Mouse (Mus musculus): ENCODE results near the gene Lypd5. TPM values are rescaled to one million over a fixed set of nuclear protein-coding genes. Genes with fewer than 3 reads are reported as not detected.

Lypd5 gene
- total RNA-seq, 2 experiments from 2014 or later, result not detected

DNA sequence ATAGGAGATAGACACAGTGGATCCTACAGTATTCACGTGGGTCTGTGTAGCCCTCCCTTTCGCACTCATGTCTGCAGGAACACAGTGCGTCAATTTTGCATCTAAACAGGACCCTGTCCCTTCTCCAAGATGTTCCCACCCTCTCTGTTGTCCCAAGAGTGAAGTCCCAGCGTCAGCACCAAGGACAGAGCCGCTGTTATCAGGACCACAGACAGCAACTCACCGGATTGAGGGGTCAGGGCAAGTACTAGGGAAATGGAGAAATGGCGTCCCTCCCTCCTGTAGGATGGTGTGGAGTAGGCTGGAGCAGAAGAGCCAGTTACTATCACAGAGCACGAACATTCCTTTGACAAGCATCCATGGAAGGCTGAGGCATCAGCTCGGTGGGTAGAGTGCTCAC, 10.3 kb downstream of the Lypd5 start:
- no peak for DNase-seq

DNA sequence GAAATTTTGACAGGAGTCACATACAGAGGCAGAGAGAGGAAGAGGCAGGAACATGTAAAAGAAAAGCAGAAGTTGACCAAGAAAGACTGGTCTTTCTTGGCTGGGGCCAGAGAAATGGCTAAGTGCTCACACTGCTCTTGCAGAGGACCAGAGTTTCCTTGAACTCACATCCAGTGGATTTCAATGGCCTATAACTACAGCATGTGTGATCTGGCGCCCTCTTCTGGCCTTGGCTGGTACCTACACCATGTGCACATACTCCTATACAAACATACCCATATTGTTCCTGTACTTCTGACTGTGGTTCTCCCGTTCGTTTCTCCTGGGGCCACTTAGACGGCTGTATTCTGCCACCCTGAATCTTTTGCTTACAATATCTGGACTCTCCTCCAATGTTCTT, 12.0 kb downstream of the Lypd5 start:
- no peak for DNase-seq

DNA sequence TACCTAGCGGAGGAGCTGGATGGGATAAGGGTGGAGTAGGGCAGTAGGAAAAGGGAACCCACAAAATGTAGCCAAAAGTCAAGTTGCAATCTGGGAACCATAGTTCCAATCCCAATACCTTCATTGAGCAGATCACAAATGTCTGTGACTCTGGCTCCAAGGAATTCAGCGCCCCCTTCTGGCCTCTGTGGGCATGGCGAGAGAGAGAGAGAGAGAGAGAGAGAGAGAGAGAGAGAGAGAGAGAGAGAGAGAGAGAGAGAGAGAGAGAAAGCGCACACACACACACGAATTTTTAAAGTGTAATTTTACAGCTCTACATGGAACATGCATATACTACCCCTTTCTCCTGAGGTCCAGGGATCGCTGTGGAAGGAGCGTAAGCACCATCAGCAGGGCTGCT, 14.2 kb downstream of the Lypd5 start:
- DNase-seq, result no peak

- peak; percentile 65 for DNase-seq
These were observed 15.8 kb downstream of the Lypd5 start for GRCm38 (mm10) chr7:24364827-24365226.

DNA sequence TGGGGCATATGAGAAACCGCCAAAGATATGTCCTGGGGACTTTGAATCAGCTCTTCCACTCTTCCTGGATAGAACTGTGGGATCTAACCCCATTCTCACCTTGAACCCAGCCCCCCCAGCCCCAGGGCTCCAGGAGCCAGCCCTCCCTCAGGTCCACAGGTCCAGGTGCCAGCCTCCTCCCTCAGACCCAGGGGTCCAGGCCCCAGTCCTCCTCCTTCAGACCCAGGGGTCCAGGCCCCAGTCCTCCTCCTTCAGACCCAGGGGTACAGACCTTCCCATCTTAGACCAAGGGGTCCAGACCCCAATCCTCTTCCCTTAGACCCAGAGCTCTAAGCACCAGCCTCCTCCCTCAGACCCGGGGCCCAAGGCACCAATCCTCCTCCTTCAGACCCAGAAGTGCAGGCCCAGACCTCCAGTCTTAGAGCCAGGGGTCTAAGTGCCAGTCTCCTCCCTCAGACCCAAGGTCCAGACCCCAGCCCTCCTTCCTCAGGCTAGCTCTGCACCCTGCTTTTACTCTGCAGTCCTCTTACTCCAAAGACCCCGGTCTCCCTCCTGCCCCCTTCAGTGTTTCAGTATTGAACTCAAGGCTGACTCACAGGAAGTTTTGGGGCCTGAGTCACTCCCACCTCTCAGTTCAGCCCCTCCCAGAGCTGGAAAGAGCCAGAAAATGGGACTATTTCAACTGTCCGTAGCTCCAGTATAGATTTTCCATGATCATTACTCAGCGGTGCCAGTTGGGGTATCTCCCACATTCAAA, 16.4 kb downstream of the Lypd5 start:
- no peak for DNase-seq

DNA sequence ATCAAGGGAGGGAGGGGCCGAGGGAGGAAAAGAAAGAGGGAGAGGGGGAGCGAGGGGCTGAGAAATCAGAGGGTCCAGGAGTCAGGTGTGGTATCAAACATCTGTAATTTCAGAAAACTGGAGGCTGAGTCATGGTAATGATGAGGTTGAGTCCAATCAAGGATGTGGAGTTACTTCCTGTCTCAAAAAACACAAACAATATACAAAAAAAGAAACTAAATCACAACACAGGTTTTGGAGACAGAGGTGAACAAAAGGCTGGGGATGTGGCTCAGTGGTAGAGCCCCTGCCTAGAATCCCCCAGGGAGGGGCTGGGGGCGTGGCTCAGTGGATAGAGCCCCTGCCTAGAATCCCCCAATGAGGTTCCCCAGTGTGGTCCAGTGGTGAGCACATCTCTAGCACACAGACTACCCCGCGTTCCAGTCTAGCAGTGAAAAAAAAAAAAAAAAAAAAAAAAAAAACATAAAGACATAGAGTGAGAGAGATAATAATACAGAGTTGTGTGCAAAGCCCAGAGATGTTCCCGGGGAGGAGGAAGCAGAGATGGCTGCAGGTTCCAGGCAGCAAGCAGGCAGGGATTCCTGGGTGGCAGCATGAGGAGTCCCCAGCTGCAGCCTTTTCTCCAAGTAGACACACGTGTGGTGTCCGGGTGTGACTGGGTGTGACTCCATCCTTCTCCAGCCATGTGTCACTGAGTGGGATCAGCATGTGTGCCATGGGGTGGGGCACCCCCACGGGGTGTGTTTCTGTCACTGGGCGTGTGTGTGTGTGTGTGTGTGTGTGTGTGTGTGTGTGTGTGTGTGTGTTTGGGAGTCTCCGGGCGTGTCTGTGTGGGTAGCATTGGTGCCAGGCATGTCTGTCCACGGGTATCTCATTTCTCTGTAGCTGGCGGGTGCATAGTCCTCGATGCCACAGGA, 18.0 kb downstream of the Lypd5 start:
- DNase-seq, result no peak

DNA sequence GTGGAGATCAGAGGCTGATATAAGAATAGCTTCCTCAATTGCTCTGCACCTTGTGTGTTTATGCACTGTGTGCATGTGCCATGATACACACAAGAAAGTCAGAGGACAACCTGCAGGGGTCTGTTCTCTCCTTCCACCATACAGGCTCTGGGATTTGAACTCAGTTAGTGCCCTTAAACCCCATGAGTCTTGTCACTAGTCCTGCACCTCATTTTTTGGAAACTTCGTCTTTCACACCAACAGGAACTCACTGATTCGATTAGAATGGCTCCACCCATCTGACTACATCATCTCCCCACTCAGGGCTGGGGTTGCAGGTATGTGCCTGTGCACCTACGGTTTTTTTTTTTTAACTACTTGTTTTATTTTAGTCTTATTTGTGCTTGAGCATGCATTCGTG, 19.2 kb downstream of the Lypd5 start:
- DNase-seq, result no peak

- DNase-seq, result no peak
These were observed 19.9 kb downstream of the Lypd5 start for GRCm38 (mm10) chr7:24368946-24369345.

GRCm38 (mm10) chr7:24369731-24370541, 20.9 kb downstream of the Lypd5 start, which contains the start of gene Kcnn4:
Gene Kcnn4 (plus strand): TSS chr7:24370263.
- no peak for DNase-seq

- DNase-seq, result no peak
These were observed 22.2 kb downstream of the Lypd5 start for GRCm38 (mm10) chr7:24371012-24371808.

DNA sequence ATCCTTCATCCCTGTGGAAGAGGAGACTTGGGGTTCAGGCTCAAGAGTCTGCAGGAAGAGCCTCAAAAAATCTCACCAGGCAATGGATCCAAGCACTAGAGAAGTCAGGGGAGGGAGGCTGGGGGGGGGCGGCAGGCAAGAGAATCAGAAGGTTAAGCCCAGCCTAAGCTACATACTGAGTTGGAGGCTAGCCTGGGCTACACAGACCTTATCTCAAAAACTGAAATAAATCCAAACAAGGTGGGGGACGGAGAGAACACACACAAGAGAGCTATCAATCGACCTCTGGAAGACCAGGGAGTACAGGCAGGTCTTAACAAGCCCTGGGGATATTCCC, 22.8 kb downstream of the Lypd5 start:
- DNase-seq, result no peak

DNA sequence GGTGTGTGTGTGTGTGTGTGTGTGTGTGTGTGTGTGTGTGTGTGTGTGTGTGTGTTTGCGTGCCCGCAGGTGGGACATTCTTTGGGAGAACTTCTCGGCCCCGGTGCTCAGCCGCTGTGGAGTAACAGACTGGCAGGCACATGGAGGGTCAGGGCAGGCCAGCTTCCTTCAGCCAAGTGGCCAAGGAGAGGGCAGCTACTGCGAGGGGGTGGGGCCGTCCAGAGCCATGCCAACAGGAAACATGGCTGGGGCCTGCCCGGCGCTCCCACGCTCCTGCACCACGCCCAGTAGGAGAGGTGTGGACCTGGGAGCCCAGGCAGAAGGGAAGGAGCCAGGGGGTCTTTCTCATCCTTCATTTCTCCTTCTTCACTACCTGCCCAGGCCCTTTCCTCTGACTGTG, 23.3 kb downstream of the Lypd5 start:
- no peak for DNase-seq

DNA sequence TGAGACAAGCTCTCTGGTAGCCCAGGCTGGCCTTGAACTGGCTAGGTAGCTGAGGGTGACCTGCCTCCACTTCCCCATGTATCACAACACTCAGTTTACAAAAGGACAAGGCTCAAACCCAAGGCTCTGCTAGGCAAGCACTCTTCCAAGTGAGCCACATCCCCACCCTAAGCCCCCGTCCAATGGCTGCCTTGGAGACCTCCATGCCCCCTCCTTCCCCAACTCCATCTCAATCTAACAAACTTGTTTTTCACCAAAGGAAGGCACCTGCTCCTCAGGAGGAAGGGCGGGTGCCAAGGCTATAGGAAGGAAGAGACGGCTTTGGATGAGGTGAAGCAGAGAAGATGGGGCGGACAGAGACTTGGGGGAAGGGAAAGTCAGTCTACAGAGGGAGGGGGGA, 23.8 kb downstream of the Lypd5 start:
- no peak for DNase-seq

DNA sequence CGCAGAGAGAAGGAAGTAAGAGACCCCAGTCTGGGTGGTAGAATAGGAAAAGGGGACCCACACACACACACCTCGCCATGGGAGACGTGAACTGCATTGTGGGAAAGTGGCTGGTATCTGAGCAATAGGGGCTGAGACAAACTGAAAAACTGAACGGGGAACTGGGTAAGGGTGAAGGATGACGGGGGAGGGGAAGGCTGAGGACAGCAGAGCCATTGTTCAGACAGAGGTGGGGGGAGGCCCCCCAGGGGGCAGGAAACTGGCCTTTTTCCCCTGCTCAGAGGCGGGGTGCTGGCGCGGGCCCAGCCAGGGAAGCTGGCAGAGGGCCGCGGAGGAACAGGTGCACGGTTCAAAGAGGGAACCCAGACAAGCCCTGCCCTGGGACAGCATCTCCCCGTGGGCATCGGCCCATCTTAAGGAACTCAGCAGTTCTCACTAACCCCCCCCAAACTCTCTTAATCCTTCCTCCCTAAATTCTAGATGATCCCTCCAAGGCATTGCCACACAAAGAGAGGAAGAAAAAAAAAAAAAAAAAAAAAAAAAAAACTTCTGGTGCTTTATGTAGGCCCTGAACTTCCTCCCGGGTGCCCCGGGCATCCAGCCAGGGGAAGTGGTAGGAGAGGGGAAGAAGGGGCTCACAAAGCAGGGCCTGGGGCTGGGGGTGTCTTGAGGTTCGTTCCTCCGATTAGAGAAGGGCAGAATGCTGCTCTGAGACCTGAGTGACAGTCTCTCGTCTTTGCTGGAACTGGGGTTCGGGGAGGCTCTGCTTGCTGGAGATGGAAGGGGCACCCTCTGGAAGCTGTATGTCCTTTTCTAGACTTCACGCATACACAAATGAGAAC, 24.8 kb downstream of the Lypd5 start:
- DNase-seq, result peak; percentile 59

DNA sequence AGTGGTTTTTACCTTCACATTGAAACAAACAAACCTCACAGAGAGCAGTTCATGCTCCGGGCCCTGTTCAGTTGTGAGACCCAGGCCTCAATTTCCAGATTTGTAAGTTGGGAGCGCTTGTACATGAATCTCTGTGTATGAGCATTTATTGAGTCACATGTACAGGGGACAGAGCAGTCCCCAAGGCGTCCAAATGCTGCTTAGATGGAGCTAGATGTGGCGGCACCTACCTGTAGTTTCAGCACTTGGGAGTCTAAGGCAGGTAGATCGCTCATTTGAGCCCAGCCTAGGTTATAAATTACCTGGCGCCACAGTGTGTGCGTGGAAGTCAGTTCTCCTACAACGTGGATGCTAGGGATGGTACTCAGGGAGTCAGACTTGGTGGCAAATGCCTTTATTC, 27.5 kb downstream of the Lypd5 start:
- DNase-seq, result no peak

- peak; percentile 37 for DNase-seq
These were observed 28.3 kb downstream of the Lypd5 start for GRCm38 (mm10) chr7:24377091-24377865.

- no peak for DNase-seq
These were observed 29.2 kb downstream of the Lypd5 start for GRCm38 (mm10) chr7:24378049-24378701.

GRCm38 (mm10) chr7:24379934-24380333, 30.9 kb downstream of the Lypd5 start:
- DNase-seq, result no peak

- DNase-seq, result no peak
These were observed 31.4 kb downstream of the Lypd5 start for GRCm38 (mm10) chr7:24380370-24380769.
